Comparison of ENCODE assay signal across 19 mouse cellular contexts in the genomic region with DNA sequence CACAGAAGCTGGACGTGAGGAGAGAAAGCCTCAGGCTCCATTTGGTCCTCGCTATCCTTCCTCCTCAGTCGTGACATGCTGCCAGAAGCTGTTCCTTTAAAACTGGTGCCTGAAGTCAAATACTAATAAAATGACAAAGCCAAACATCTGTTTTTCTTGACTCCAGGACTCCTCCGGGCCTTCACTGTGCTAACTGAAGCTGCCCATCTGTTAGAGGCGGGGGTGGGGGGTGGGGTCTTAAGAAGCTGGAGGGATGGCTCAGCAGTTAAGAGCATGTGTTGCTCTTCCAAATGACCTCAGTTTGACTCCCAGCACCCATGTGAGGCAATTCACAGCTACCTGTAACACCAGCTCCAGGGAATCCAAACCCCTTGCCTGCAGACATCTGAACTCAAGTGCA. TPM values are rescaled to one million over a fixed set of nuclear protein-coding genes. Genes with fewer than 3 reads are reported as not detected.
DNase-seq lines count a peak whose midpoint lies in the region; ATAC-seq and TF ChIP-seq lines count a peak whose summit lies in the region.
"Had no signal": no experiment of that assay in that cellular context is flagged by ENCODE, and none has a peak within 500 bp of the region (broad histone marks: within the 10 kb centered on the region; RNA-seq: fewer than 3 reads in every experiment).

No protein-coding gene starts in this region.

- TF ChIP-seq CTCF in kidney, adult 2 months (conservative IDR thresholded peaks at IDR 0.05; ENCODE audit: insufficient read depth, insufficient read length, low read depth, low read length): no peak

- peak overlapping the region; percentile 48; the same call in 1 of the 2 replicates for H3K27ac ChIP-seq in embryonic facial prominence, embryonic 12.5 days
- H3K27ac ChIP-seq in embryonic facial prominence, embryonic 10.5 days (replicated peaks): no peak overlapping the region; the same call in 1 of the 2 replicates
- no peak overlapping the region for H3K27ac ChIP-seq in kidney, adult 2 months (ENCODE audit: insufficient read depth, low read depth, low read length)
- no peak overlapping the region for H3K27ac ChIP-seq in midbrain, embryonic 15.5 days
- H3K27ac ChIP-seq: embryonic facial prominence, embryonic 13.5 days; heart, adult 2 months; liver, embryonic 14.5 days; stomach, embryonic 15.5 days had no signal

- H3K4me3 ChIP-seq in embryonic facial prominence, embryonic 12.5 days: no peak overlapping the region
- no peak overlapping the region for H3K4me3 ChIP-seq in embryonic facial prominence, embryonic 10.5 days
- no peak overlapping the region for H3K4me3 ChIP-seq in kidney, adult 2 months (ENCODE audit: insufficient read depth, low read depth, low read length)
- H3K4me3 ChIP-seq in midbrain, embryonic 15.5 days: no peak overlapping the region
- H3K4me3 ChIP-seq: embryonic facial prominence, embryonic 13.5 days; heart, adult 2 months; stomach, embryonic 15.5 days had no signal

- no peaks in the 10 kb centered on the region for H3K9me3 ChIP-seq in embryonic facial prominence, embryonic 12.5 days
- no peaks in the 10 kb centered on the region for H3K9me3 ChIP-seq in embryonic facial prominence, embryonic 10.5 days
- H3K9me3 ChIP-seq in midbrain, embryonic 15.5 days: no peaks in the 10 kb centered on the region
- H3K9me3 ChIP-seq: stomach, embryonic 15.5 days had no signal

- no peak for DNase-seq in embryonic facial prominence, embryonic 10.5 days (ENCODE audit: low spot score)
- peak; percentile 37 for DNase-seq in kidney, postnatal 10 days
- DNase-seq in kidney, adult 2 months: no peak
- DNase-seq in MN1 (ENCODE audit: low spot score): peak; percentile 17
- DNase-seq in heart, postnatal 14 days: peak; percentile 10 to 19
- DNase-seq in layer of hippocampus, adult 9-11 months: no peak
- DNase-seq: cerebellum, adult 18-20 months; kidney, adult 11 months; thymus, postnatal 4 days had no signal

- TF ChIP-seq POLR2A in kidney, adult 2 months (IDR thresholded peaks at IDR 0.05; ENCODE audit: low read depth, low read length): no peak

- H3K4me2 ChIP-seq in embryonic facial prominence, embryonic 12.5 days (replicated peaks): no peak overlapping the region
- no peak overlapping the region for H3K4me2 ChIP-seq in midbrain, embryonic 15.5 days
- H3K4me2 ChIP-seq: embryonic facial prominence, embryonic 13.5 days; midbrain, embryonic 11.5 days; stomach, embryonic 15.5 days had no signal

- intact Hi-C loops in heart, postnatal 14 days (cut with DNase I): loop anchor here (5.0 kb wide), 1 partner anchor 56 kb away; a partner anchor contains a TSS

- 37% methylated on average over 5 of the region's 5 CpGs for WGBS in embryonic facial prominence, embryonic 12.5 days
- WGBS in embryonic facial prominence, embryonic 10.5 days: 51% methylated on average over 5 of the region's 5 CpGs
- 61% methylated on average over 5 of the region's 5 CpGs for WGBS in kidney, adult 2 months
- 68% methylated on average over 5 of the region's 5 CpGs for WGBS in midbrain, embryonic 15.5 days

- no peak overlapping the region for H3K9ac ChIP-seq in embryonic facial prominence, embryonic 12.5 days
- H3K9ac ChIP-seq in midbrain, embryonic 15.5 days: no peak overlapping the region
- H3K9ac ChIP-seq: embryonic facial prominence, embryonic 13.5 days; liver, embryonic 14.5 days; stomach, embryonic 15.5 days had no signal

- H3K36me3 ChIP-seq in embryonic facial prominence, embryonic 12.5 days: no peaks in the 10 kb centered on the region
- H3K36me3 ChIP-seq in embryonic facial prominence, embryonic 10.5 days (replicated peaks): no peaks in the 10 kb centered on the region
- no peaks in the 10 kb centered on the region for H3K36me3 ChIP-seq in kidney, adult 2 months (ENCODE audit: control insufficient read depth, insufficient read depth, low read length)
- no peaks in the 10 kb centered on the region for H3K36me3 ChIP-seq in midbrain, embryonic 15.5 days (replicated peaks)
- H3K36me3 ChIP-seq: embryonic facial prominence, embryonic 13.5 days; stomach, embryonic 15.5 days had no signal

- H3K27me3 ChIP-seq in embryonic facial prominence, embryonic 12.5 days: no peaks in the 10 kb centered on the region
- no peaks in the 10 kb centered on the region for H3K27me3 ChIP-seq in embryonic facial prominence, embryonic 10.5 days (replicated peaks; ENCODE audit: low read depth, poor library complexity, severe bottlenecking)
- H3K27me3 ChIP-seq in kidney, adult 2 months (replicated peaks; ENCODE audit: control insufficient read depth, insufficient read depth, low read length): no peaks in the 10 kb centered on the region
- no peaks in the 10 kb centered on the region for H3K27me3 ChIP-seq in midbrain, embryonic 15.5 days (replicated peaks)
- H3K27me3 ChIP-seq: embryonic facial prominence, embryonic 13.5 days; stomach, embryonic 15.5 days had no signal

- ATAC-seq in embryonic facial prominence, embryonic 12.5 days (ENCODE audit: insufficient number of reproducible peaks, insufficient read depth, low FRiP score, low TSS enrichment): no peak
- ATAC-seq in midbrain, embryonic 15.5 days (replicated peaks): no peak
- ATAC-seq: forebrain, embryonic 14.5 days had no signal

- 0 out of 2 replicates have a peak, but pooled peaks cover 4% of the 10 kb centered on the region for H3K4me1 ChIP-seq in embryonic facial prominence, embryonic 12.5 days
- peaks cover 12% of the 10 kb centered on the region; the same call in 1 of the 2 replicates for H3K4me1 ChIP-seq in embryonic facial prominence, embryonic 10.5 days
- no peaks in the 10 kb centered on the region for H3K4me1 ChIP-seq in kidney, adult 2 months (ENCODE audit: control insufficient read depth, insufficient read depth, low read length)
- H3K4me1 ChIP-seq in midbrain, embryonic 15.5 days: peaks cover 6% of the 10 kb centered on the region
- H3K4me1 ChIP-seq: stomach, embryonic 15.5 days had no signal

RNA-seq across cellular contexts. Expression of a gene that starts 25.3 kb away (rescaled TPM):
- polyA plus RNA-seq in embryonic facial prominence, embryonic 12.5 days (2016; fragmentation: Nextera tagmentation; extraction: Ambion mirVana): not detected in 2 replicates
- polyA plus RNA-seq in embryonic facial prominence, embryonic 10.5 days (2016; fragmentation: Nextera tagmentation; extraction: Ambion mirVana): not detected in 2 replicates
- not detected in 2 replicates for polyA plus RNA-seq in kidney, adult 2 months (2012; rRNA removed)
- total RNA-seq in heart, postnatal 14 days (2021): not detected
- polyA plus RNA-seq in midbrain, embryonic 15.5 days (2015; fragmentation: Nextera tagmentation; extraction: Ambion mirVana): not detected in 2 replicates
- total RNA-seq: heart, adult 2 months; layer of hippocampus, postnatal 10 days had no signal
- polyA plus RNA-seq: embryonic facial prominence, embryonic 13.5 days; forebrain, embryonic 14.5 days; heart, adult 2 months; liver, embryonic 14.5 days; midbrain, embryonic 11.5 days; neural tube, embryonic 11.5 days; stomach, embryonic 15.5 days had no signal

RNA-seq across cellular contexts. Expression of a gene that starts 39.7 kb away (rescaled TPM):
- polyA plus RNA-seq in embryonic facial prominence, embryonic 12.5 days (2016; fragmentation: Nextera tagmentation; extraction: Ambion mirVana): 2.3 and 2.6 TPM in 2 replicates
- polyA plus RNA-seq in embryonic facial prominence, embryonic 10.5 days (2016; fragmentation: Nextera tagmentation; extraction: Ambion mirVana): 2.2 and 2.3 TPM in 2 replicates
- 1.9 and 2.2 TPM in 2 replicates for polyA plus RNA-seq in kidney, adult 2 months (2012; rRNA removed)
- 1 to 10 TPM; 3.9 to 4.9 TPM for total RNA-seq in heart, postnatal 14 days (2021)
- 1.7 and 2.0 TPM in 2 replicates for polyA plus RNA-seq in midbrain, embryonic 15.5 days (2015; fragmentation: Nextera tagmentation; extraction: Ambion mirVana)

RNA-seq across cellular contexts. Expression of a gene that starts 58.5 kb away (rescaled TPM):
- polyA plus RNA-seq in embryonic facial prominence, embryonic 12.5 days (2016; fragmentation: Nextera tagmentation; extraction: Ambion mirVana): not detected in 2 replicates
- polyA plus RNA-seq in embryonic facial prominence, embryonic 10.5 days (2016; fragmentation: Nextera tagmentation; extraction: Ambion mirVana): not detected in 2 replicates
- not detected in 2 replicates for polyA plus RNA-seq in kidney, adult 2 months (2012; rRNA removed)
- under 1 TPM in 1 of 2 experiments, not detected in 1; 0.38 TPM for total RNA-seq in heart, postnatal 14 days (2021)
- not detected in 2 replicates for polyA plus RNA-seq in midbrain, embryonic 15.5 days (2015; fragmentation: Nextera tagmentation; extraction: Ambion mirVana)
- total RNA-seq: heart, adult 2 months; layer of hippocampus, postnatal 10 days had no signal
- polyA plus RNA-seq: embryonic facial prominence, embryonic 13.5 days; forebrain, embryonic 14.5 days; heart, adult 2 months; liver, embryonic 14.5 days; midbrain, embryonic 11.5 days; neural tube, embryonic 11.5 days; stomach, embryonic 15.5 days had no signal

Comparison
In these comparisons a context has a peak if more than half of its experiments do, and no peak if none do; other contexts are left out.
1. DNase-seq: peak in kidney, postnatal 10 days (single experiment), MN1 (single experiment) and heart, postnatal 14 days (2 of 2); none in embryonic facial prominence, embryonic 10.5 days (single experiment), kidney, adult 2 months (single experiment) and layer of hippocampus, adult 9-11 months (single experiment).